Mouse (Mus musculus) cerebellum, adult 9-11 months (tissue): ENCODE measurements around the gene Cmtm3.
"Not testable (repeated sequence)": the region's sequence is repeated elsewhere in the genome, so short reads cannot be mapped to it uniquely, and the experiment has no call there.

Experiments
- DNase-seq: peaks from one replicate; pipeline ENCODE4 v3.0.0; 2022

The Cmtm3 gene

DNA sequence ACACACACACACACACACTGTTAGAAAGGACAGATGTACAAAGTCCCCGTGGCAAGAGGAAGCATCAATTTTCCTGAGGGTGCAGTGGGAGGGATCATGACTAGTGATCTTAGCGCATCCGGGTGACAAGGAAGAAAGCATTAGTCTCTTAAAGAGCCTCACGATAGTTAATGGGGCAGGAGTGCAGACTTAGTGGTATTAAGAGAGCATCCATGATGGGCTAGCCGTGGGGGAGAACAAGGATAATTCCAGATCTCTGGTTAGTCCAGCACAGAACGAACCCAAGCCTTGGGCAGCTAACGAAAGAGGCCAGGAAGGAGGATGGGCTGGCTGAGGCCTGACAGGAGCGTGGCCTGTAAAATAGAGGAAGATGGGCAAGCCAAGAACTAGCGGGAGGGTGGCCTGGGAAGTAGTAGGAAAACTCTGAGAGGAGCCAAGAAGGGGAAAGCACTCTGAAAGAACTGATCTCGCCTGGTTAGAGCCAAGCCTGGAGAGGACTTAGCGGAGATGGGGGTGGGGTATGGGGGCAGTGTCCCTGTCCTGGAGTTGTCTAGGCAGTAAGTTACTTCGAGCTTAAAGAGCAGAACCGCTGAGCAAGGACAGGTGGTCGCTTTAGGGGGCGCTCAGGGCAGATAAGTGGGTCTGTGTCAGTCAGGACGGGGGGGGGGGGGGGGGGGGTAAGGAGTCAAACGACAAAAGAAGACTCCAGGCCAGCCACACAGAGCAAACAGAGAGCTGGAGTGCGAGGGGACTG, at the start of gene Cmtm3:
Gene Cmtm3 (plus strand): TSS at position 182 of the 754 bp plus-strand sequence.
- DNase-seq: no peak

- DNase-seq: not testable (repeated sequence)
These were observed 46.1 kb upstream of the Cmtm3 start, which contains the start of gene Cmtm2a for GRCm38 (mm10) chr8:104293081-104293480. Gene Cmtm2a (minus strand): TSS chr8:104293181.

- no peak for DNase-seq
These were observed 44.8 kb upstream of the Cmtm3 start for GRCm38 (mm10) chr8:104294396-104294795.

DNA sequence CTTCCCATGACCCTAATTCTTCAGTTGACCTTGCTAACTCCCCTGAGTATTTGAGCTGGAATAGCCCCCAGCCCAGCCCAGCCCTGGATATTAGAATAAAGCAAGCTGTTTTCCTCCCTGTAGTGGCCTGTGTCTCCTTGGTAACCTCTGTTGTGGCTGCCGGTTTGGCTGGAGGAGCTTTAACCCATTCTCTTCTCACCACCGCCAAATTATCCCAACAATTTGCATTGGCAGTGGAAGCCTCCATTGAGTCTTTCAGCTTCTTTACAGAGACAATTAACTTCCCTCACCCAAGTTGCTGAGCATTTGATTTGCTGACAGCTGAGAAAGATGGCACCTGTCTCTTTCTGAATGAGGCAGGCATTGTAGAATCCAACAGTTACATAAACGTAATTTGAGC, 37.6 kb upstream of the Cmtm3 start:
- DNase-seq: not testable (repeated sequence)

GRCm38 (mm10) chr8:104302536-104302935, 36.7 kb upstream of the Cmtm3 start:
- DNase-seq: not testable (repeated sequence)

DNA sequence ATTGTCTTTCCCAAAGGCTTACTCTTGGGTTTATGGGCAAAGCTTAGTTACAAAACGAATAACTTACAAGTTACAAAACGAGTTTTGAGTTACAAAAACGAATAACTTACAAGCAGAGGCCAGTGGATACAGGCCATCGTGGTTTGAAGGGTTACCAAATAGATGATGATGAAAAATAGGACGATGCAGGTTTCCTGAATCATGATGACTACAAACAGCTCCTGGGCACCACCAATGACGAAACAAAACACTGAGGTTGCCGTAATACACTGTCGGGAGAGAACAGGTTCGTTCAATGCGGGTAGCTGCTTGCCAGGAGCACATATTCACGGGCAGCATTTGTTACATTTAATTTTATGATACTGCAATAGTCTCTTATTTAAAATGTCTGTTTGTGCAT, 34.2 kb upstream of the Cmtm3 start:
- DNase-seq: no peak

- DNase-seq: not testable (repeated sequence)
These were observed 30.9 kb upstream of the Cmtm3 start for GRCm38 (mm10) chr8:104308341-104308740.

GRCm38 (mm10) chr8:104309441-104310155, 29.6 kb upstream of the Cmtm3 start, which contains the start of the genes Gm45711 and Cmtm1:
Gene Gm45711 (minus strand): TSS chr8:104310081.
Gene Cmtm1 (minus strand): TSS chr8:104310145.
- peak; percentile 49 for DNase-seq

- DNase-seq: not testable (repeated sequence)
These were observed 27.2 kb upstream of the Cmtm3 start for GRCm38 (mm10) chr8:104312023-104312422.

DNA sequence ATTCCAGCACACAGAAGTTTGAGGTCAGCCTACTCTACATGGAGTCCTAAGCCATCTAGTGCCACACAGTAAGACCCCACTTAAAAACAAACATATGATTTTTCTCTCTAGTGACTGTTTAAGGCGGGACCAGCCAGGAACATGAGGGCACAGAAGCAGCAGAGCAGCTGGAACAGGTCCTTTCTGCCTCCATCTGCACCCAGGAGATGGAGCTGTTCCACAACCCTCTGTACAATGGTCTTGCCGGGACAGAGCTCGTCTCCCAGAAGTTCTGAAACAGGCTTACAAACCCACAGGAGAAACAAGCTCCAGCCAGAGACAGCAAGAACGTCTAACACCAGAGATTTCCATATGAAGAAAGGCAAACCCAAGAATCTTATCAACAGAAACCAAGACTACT, 25.9 kb upstream of the Cmtm3 start:
- DNase-seq: no peak

GRCm38 (mm10) chr8:104321267-104321666, 17.9 kb upstream of the Cmtm3 start, which contains the start of gene Gm11020:
Gene Gm11020 (plus strand): TSS chr8:104321567.
- not testable (repeated sequence) for DNase-seq

DNA sequence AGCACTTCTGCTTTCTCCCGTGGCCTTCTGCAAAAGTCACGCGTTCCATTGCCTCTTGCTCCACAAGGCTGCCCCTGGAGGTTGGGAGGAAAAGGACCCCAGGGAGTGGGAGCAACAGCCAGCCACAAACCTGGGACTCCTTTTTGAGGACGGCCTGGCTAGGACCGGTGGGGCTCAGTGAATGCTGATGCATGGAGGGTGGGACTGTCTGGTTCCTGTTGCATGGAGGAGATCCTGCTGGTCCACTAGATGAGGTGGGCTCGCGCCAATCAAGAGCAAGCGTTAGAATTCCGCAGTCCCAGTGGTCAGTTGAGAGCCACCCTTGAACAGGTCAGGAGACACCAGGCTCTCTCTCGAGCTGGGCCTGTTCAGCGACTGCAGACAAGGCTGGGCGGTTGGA, 17.3 kb upstream of the Cmtm3 start, which contains the start of gene Cmtm2b:
Gene Cmtm2b (plus strand): TSS at position 301 of the 400 bp plus-strand sequence.
- DNase-seq: not testable (repeated sequence)

- DNase-seq: no peak
These were observed 6.3 kb upstream of the Cmtm3 start for GRCm38 (mm10) chr8:104332665-104333631.

- no peak for DNase-seq
These were observed 5.4 kb upstream of the Cmtm3 start for GRCm38 (mm10) chr8:104333786-104334185.

GRCm38 (mm10) chr8:104334196-104334595, 5.0 kb upstream of the Cmtm3 start:
- DNase-seq: no peak

- DNase-seq: no peak
These were observed 2.4 kb upstream of the Cmtm3 start for GRCm38 (mm10) chr8:104336806-104337205.

GRCm38 (mm10) chr8:104337890-104338289, 1.3 kb upstream of the Cmtm3 start:
- no peak for DNase-seq

GRCm38 (mm10) chr8:104339983-104340232, 698 bp downstream of the Cmtm3 start:
- DNase-seq: no peak

DNA sequence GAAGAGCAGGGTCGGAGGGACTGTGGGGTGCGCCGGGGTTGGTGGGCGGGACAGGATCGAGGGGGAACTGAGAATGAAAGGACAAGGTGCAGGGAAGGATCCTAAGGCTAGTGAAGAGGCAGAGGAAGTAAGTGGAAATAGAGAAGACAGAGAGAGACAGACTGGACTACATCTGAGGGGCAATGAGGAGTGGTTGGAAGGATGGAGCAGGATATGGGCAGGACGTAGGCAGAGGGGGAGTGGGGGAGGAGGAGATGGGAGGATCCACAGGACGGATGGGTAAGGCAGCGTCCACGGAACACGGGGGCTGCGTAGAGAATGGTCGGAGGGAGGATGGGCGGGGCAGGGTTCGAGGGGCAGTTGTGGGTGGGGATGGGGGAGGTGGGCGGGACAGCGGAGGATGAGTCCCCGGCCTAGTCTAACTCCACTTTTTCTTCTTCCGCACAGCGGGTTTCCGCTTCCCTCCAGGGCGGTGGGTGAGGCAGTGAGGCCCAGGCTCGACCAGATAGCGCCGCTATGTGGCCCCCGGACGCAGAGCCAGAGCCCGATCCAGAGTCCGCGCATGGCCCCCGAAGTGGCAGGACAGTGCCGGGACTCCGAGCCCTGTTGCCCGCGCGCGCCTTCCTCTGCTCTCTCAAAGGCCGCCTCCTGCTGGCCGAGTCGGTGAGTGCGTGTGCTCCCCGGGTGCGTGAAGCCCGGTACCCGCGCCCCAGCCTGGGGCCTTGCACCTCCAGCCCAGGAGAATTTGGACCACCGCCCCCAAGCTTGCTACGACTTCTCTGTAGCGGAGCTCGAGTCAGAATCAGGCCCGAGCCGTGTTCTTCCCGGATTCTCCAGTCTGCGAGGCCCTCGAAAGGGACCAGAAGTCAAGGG, 1.3 kb downstream of the Cmtm3 start:
- DNase-seq: peak; percentile 56

GRCm38 (mm10) chr8:104341106-104341561, 1.9 kb downstream of the Cmtm3 start:
- DNase-seq: no peak

- no peak for DNase-seq
These were observed 2.5 kb downstream of the Cmtm3 start for GRCm38 (mm10) chr8:104341678-104342077.

DNA sequence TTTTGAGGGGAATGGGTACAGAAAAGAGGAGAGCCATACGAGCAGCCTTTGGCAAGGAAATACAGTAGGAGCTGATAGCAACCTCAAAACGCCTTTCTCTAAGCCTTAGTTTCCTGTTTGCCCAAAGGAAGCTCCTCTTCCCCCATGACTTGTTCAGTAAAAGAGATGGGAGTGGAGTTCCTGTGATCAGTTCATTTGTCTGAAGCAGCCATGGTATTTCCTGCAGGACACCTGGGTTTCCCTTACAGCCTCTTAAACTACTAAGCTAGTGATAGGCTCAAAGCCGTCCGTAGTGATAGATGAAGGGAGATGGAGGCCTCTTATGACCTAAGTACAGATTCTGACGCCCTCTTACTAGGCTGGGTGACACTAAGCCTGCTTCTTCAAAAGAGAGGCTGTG, 3.2 kb downstream of the Cmtm3 start:
- no peak for DNase-seq
